Mouse (Mus musculus) neural tube, embryonic 10.5 days (tissue): Measurements from ENCODE around the gene Tspan5.

Experiments used
- DNase-seq: peaks from one replicate; pipeline ENCODE4 v3.0.0-alpha.2; 2017; ENCODE audit warnings: low spot score; ENCODE audit errors: extremely low spot score

Tspan5 gene

DNA sequence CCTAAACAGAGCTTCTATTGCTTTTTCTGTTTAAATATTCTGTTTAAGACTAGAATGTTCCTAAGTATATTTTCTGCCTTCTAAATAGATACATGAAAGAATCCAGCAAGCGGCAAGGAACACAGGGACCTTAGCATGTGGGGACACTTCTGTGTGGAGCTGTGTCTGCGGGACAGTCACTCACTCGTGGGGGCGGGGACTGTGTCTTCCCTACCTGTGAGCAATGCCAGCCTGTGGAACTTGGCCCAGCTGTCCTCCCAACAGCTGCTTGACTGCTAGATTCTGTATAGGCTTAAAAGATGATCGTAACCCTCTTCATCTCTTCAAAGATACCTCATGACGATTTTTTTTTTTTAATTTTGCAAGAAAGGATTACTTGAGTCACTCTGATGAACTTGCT, 133.9 kb downstream of the Tspan5 start:
- no peak for DNase-seq

DNA sequence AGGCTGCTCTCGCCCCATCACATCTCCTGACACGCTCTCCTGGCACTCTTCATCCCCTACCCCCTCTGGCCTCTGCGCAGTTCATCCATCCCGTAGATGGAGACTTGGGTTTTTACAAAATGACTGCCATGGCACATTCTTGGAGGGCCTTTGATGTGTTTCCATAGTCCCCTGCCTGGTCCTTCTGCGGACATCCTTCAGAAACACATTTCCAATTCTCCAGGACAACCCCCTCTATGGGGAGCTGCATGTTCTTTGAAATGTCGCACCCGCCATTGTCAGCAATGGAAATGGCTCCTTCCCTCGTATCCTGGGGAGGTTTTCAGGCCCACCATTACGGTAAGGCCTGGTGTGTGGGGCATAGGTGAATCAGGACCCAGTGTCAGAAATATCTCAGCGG, 134.4 kb downstream of the Tspan5 start:
- DNase-seq = no peak

DNA sequence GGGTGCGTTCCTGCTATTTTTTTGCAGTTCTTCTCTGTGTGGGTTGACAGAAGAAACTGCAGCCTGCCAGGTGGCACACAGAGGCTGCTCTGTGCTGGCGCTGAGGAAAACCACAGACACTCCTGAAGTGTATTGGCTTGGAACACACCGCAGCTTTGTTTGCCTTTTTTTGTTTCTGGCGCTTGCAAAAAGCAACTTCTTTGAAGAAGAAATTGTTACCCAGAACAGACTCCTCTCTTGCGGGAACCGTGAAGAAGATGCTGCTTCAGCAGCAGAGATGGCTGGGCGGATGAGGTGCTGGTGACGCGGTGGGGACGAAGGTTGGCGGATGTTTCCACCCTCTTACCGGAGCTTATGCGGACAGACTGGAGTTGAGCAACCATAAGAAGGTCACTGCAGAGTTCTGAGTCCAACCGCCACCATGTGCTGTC, 135.0 kb downstream of the Tspan5 start:
- no peak for DNase-seq

DNA sequence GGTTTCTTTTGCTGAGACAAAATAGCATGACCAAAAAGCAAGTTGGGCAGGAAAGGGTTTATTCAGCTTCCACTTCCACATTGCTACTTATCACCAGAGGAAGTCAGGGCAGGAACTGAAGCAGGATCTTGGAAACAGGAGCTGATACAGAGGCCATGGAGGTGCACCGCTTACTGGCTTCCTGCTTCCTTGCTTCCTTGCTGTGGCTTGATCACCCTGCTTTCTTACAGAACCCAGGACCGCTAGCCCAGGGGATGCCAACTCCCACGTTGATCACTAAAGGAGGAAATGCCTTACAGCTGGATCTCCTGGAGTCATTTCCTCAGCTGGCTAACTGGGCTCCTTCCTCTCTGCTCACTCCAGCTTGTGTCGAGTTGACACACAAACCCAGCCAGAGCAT, 135.7 kb downstream of the Tspan5 start:
- DNase-seq = no peak

DNA sequence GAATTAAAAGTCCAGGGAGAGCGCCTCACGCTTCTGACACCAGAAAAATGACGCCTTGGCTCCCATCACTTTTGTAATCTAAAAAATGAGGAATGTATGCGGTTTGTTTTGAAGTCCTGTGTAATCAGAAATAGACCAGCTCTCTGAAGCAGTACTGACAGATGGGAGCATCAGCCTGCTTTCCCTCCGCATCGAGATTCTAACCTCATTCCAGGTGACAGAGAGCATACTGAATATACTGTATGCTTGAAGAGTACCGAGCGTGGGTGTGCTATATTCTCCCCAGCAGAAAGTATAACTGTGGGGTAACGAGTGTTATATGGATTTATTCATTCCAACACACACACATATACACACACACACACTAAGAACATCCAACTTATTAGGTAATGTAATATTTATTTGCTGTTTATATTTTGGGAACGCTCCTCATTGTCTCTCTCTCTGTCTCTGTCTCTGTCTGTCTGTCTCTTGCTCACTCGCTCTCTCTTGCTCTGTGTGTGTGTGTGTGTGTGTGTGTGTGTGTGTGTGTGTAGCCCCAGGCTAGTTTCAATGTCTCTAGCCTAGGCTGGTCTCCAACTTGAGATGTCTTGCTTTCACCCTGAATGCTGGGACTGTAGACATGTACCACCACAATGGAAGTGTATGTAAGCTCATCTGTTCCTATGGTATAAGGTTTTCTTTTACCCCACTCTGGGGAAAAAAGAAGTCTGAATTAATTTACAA, 139.2 kb downstream of the Tspan5 start:
- no peak for DNase-seq

DNA sequence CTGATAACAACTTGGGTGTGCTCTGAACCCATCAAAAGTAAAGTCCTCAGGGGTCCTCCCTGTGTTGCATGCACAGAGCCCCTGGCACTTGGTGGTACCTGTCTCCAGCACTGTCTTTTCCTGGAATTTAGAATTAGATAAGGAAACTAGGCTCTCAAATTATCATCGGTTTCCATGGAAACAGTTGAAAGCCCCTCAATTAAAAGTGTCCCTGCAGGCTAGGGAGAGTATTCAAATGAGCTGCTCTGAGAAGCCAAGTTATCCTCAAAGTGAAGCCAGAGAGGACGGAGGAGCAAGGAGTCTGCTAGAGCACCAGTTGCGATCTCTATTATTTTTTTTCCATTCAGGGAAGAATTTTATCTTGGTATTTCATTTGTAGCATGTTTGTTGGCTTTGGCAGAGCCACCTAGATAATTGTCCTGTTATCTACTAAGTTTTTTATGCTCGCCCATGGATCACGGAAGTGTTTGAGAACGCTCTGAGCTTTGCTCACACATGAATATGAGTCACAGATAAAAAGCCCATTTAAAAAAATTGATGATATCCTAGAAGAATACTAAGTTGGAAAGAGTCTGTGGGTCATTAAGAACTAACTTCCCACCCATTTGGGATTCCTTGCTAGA, 139.8 kb downstream of the Tspan5 start:
- no peak for DNase-seq

DNA sequence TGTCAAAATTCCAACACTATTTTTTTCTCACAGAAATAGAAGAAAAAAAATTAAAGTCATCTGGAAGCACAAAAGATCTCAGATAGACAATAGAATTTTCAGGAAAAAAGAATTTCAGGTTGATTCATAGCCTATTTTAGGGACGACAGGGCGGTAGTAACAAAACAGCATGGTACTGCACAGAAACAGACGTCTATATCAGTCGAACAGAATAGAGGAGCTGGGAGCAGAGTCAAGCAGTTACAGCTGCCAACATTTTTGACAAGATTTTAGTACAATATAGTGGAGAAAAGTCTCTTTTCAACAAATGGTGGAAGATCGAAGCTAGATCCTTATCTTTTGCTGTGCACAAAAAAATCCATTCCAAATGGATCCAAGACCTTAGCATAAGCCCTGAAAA, 144.1 kb downstream of the Tspan5 start:
- no peak for DNase-seq

DNA sequence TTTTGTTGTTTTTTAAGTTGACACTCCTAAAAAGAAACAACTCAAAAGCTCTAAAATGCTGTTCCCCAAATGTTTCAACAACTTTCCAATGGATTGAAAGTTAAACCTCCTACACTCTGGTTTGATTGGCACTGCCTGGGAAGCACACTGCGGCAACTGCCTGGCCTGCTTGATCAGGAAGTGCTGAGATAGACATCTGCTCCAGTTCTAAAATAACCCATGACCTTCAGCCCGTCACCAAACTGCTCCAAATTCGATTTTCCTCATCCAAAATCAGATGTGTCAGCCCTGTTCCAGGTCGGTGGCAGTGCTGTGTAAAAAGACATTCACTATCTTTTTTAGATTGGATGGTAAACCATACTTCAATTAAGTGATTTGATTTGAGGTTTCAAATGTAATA, 147.2 kb downstream of the Tspan5 start:
- no peak for DNase-seq

DNA sequence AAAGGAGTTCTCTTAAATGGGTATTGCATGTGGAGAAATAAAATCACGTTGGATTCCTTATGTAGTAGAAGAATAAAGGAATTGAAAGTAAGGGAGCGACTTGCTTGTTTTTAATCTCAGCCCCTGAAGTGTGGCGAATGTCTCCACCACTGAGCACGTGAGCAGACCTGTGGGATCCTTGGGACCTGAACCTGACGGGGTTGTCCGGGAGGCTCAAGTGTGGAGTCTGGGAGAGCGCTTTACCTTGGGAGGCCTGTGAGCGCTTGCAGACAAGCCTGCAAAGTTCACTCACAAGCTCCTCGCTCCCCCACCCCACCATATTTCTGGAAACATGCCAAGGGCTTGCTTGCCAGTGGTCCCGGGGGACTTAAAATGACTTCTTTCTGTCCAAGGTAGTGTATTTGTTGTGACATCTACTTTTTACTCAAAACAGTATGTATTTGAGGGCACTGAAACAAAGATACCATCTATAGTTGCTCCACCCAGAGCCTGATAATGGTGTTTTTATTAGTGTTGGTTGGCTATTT, 147.8 kb downstream of the Tspan5 start:
- DNase-seq = no peak

DNA sequence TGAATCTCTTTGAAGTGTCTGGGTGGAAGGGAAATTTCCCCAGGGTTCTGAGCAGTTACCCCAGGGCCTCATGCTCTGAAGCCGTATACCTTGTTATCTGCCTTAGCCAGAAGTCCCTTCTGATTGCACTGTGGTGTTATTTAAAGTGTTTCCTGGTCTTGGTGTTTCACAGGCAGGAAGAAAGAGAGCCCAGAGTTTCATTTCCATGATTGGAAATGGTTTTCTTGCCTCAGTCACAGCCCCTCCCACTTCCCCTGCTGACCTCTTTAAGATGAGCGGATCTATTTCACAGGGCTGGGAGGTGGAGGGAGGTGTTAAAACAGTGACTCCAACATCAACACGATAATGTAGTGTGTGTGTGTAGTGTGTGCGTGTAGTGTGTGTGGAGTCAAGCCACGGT, 151.5 kb downstream of the Tspan5 start:
- DNase-seq = no peak

DNA sequence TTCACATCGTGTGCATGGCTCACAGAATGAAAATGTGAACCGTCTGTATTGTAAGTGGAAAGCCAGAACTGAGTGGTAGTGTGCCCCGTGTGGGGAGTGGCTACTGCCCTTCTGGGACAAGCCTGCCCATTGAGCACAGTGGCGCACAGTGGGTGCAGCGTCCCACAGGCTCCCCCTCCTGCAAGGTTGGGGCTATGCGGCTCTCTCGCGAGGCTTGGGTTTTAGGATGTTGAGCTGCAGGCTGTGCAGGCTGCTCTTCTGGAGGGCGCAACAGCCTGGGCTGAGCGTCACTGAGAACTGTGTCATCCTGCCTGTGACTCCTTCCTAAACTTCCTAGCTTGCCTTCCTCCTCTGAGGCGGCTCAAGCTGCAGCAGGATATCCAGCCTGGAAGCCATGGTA, 155.5 kb downstream of the Tspan5 start:
- no peak for DNase-seq

DNA sequence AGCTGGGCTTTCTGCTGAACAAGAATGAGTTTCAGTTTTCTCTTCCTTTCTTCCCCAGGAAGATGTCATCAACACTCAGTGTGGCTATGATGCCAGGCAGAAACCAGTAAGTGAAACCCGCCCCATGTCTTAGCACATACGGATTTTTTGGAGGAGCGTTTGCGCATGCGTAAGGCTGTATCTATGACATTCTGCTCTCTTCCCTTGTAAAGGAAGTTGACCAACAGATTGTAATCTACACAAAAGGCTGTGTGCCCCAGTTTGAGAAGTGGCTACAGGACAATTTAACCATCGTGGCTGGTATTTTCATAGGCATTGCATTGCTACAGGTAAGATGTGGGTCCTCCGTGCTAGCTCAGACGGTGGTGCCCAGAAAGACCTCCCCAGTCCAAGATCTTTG, 156.1 kb downstream of the Tspan5 start:
- DNase-seq = no peak

DNA sequence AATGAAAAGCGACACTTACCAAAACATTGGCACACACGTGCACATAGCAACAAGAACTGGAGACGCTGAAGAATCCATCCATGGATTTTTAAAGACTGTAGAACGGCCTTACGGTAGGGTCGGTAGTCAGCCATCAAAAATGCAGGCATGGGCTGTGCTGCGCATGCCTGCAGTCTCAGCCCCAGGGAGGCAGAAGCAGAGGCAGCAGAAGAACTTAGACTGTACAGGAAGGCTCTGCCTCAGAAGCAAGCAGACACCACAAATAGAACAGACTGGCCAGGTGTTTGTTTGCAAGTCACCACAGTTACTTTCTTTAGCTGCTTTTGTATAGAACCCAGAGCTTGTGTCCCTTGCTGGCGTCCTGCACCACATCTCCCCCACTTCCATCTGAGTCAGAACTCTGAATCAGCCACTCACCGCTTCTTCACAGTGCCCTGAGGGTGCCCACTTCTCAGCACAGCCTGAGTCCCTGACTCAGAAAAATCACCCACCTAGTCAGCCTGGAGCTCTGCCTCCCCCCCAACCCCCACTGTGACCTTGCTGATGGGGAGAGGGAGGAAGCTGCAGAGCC, 158.7 kb downstream of the Tspan5 start:
- no peak for DNase-seq

DNA sequence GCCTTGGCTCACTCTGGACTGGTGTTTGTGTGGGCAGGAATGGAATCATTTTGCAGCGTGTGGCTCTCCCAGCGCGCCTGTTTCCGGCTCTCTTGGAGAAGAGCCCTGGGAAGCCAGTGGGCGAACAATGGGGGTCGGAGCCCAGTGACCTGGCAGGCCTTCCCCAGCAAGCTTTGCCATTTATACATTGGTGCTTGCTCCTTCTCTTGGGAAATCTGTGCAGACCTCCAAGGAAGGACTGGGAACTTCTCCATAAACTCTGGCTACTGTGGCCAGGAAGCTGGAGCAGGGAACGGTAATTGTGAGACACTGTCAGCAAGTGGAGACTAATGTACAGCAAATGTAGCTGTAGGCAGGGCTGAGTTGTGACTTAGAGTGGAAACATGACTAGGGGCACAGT, 163.7 kb downstream of the Tspan5 start:
- DNase-seq = peak; percentile 40

DNA sequence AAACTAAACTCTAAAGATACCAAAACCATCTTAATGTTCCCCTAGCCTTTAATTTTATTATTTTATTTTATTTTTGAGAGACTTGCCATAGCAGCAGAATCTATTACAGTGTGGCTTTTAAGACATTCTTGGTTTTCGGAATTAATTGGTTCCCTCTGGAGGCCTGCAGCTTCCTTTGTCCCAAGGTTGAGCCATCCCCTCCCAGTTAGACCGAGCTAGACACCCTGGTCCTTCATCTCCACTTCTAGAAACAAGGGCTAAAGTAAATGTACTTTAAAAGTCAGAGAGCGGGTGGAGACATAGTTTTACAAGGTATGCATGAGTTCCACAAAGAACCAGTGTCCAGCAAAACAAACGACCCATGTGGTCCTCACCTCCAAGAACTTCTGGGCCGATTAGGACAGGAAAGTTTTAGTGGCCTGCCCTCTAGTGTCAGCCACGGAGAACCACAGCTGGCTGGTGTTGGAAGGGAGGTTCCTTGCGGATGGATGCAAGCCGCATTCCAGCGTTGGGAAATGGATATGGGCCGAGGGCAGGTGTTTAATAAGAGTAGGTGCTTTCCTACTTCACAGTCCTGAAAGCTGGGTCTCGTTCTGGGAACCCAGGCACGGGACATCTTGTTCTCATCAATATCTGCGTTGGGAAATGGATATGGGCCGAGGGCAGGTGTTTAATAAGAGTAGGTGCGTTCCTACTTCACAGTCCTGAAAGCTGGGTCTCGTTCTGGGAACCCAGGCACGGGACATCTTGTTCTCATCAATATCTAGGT, 164.3 kb downstream of the Tspan5 start:
- DNase-seq = peak; percentile 73

DNA sequence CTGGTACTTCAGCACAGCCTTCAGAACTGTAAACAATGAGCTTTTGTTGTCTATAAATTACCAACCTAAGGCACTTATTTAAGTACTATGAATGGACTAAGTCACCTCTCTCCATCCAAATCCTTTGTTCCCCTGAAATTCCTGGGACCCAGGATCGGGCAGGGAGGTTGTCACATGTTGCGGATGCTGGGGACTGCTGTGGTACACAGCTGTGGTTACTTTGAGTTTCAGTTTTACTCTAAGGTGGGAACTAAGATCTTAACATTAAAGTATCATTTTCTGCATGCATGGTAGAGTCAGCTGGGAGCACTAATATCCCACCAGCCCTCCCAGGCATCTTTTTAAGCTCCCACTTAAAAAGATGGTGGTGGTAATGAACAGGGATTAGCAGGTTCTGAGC, 167.3 kb downstream of the Tspan5 start:
- no peak for DNase-seq

DNA sequence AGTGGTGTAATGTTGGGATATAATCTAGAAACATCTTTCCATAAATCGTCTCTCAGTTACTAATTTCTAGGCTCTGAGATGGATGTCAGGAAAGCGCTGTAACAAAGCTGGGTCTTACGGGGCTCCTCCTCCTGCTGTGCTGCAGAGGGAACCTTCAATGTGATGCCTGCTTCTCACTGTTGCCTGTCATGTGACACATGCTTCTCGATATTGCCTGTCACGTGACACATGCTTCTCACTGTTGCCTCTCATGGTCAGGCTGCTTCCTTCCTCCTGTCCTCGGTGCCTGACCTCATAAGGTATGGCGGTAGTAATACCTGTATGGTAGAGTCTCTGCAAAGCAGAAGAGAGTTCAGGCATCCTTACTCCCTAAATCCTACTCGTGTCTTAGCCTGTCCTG, 170.5 kb downstream of the Tspan5 start:
- DNase-seq = no peak

DNA sequence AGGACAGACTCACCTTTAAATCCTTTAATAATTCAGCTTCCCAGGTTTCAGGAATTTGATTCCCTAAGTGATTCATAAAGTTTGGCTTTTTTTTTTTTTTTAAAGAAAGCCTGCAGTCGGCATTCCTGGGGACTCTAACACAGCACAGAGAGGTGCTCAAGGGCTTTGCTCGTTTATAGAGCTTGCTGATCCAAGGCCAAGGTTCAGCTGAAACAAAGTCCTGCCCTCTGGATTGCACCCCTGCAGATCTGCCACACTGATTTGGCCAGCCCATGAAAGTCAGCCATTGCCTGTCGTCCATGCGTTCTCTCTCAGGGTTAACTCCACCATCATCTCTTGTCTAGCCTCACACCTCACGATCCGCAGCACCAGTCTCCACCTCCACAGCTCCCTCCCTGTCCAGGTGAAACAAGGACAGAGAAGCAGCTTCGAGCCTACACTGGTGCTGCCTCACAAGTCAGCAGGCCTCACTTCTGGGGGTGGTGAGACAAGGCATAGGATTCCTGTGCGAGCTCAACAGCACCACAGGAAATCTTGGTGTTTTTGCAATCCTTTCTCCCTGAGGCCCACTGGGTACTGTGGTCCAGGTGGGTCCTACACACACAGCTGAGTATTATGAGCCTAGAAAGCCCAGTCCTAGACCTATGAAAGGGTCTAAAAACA, 172.8 kb downstream of the Tspan5 start:
- no peak for DNase-seq

DNA sequence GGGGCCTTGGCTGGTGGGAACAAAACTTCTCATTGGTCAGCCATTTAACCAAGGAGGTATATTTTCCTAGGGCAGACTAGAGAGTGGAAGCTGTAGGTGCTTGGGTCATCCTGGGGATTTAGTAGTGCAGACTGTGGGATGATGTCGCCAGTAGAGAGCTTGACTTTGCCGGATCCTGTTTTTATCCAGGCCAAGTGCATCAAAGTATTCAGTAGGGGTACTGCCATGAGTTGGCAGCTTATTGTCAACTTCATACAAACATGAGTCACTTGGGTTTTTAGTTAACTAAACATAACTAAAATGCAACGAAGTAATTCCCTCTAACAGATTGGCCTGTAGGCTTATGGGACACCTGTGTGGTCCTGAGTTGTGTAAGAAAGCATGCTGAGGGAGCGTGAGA, 174.6 kb downstream of the Tspan5 start:
- no peak for DNase-seq

DNA sequence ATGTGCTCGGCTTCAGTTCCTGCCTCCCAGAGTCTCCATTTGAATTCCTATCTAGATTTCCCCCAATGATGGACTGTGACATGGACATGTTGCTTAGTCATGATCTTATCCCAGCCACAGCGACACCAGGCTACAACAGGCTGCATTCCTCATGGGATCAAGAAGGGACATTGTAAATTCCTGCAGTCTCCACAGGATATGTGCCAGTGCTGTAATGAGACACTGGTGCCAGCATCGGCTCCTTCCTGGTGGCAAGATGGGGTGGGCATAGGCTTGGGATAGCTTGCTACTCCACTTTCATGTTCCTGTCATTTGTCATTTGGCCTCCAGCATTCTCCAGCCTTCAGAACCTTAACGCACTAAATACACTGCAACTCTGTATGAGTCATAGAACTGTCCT, 175.0 kb downstream of the Tspan5 start:
- DNase-seq = no peak

DNA sequence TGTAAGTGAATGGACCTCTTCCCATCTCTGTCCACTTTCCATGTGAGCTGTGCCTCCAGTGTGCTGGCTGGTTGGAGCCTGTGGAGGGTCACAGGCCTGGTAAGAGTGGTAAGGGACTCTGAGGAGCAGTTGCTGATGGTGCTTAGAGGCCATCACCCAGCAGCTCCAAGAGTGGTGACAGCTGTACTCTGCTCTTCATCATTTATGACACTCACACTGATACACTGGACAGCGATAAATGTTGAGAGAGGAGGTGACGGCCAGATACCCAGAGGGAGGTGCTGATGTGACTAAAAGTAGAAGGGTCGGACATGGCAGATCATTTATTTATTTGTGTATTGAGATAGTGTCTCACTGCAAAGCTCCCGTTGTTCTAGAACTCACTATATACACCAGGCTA, 176.2 kb downstream of the Tspan5 start:
- no peak for DNase-seq

DNA sequence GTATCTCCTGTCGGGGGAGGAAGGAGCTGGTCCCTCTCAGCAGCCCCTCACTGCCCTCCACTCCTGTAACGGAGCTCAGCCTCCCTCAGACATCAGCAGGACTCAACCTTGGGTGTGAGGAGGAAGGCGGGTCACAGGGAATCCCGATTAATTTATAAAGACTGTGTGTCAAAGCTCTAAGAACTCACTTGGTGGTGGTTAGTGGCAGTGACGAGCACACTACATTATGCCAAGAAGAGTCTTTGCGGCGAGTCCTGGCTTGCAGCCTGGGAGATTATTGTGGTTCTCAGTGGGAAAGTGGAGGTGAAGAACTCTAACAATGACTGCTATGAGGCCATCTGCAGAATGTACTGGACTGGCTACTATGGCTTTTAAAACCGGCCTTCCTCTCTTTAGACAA, 184.2 kb downstream of the Tspan5 start:
- DNase-seq = no peak
